8 mouse cellular contexts compared by ENCODE assay signal in the genomic region with DNA sequence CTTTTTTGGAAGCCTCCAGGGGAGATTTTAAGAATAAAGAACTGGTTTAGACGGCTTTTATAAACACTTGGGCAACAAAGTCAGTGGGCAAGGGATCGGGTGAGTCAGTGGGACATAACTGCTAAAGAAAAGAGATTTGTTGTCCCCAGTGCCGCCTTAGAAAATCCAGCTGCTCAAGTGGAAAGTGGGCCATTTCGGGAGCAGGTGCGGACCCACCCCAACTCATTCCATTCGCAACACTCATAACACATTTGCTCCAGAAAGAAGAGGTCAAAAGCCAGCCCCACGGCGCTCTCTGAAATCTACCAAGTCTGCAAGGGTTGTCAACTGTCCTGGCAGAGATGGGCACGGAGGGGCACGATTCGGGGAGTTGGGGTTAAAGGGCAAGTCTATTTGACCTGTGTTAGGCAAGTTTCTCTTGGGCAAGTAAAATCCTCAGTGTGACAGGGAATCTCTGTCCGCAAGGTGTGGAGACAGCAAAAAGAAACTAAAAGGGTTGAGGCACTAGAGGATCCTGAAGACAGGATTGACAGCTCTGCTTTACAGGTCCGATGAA. TPM values are rescaled to one million over a fixed set of nuclear protein-coding genes. Genes with fewer than 3 reads are reported as not detected.
A peak's percentile ranks its signal among the peaks of the same experiment; 100 is the strongest.
DNase-seq lines count a peak whose midpoint lies in the region; ATAC-seq and TF ChIP-seq lines count a peak whose summit lies in the region.

No protein-coding gene starts in this region.

- H3K4me2 ChIP-seq in forebrain, embryonic 13.5 days: peak overlapping the region; percentile 96
- H3K4me2 ChIP-seq in limb, embryonic 13.5 days (replicated peaks): peak overlapping the region; percentile 93

- peaks cover 6% of the 10 kb centered on the region; the same call in 1 of the 2 replicates for H3K79me2 ChIP-seq in liver, adult 2 months (ENCODE audit: control insufficient read depth, insufficient read depth, low read length)

- WGBS in liver, adult 2 months: 30% methylated on average over 13 of the region's 13 CpGs
- WGBS in forebrain, embryonic 13.5 days: 62% methylated on average over 13 of the region's 13 CpGs
- 60% methylated on average over 13 of the region's 13 CpGs for WGBS in limb, embryonic 13.5 days
- 82% methylated on average over 13 of the region's 13 CpGs for WGBS in olfactory bulb, adult 2 months

- peak overlapping the region; percentile 86 for H3K4me3 ChIP-seq in liver, adult 2 months (ENCODE audit: insufficient read depth, low read depth, low read length)
- peak overlapping the region; percentile 70 for H3K4me3 ChIP-seq in forebrain, embryonic 13.5 days
- H3K4me3 ChIP-seq in limb, embryonic 13.5 days: peak overlapping the region; percentile 73
- H3K4me3 ChIP-seq in olfactory bulb, adult 2 months (ENCODE audit: insufficient read depth, low read depth, low read length): peak overlapping the region; percentile 62; the same call in 1 of the 2 replicates

- H3K4me1 ChIP-seq in liver, adult 2 months (ENCODE audit: control insufficient read depth, insufficient read depth, low read length): peaks cover 4% of the 10 kb centered on the region
- peaks cover 18% of the 10 kb centered on the region for H3K4me1 ChIP-seq in forebrain, embryonic 13.5 days
- peaks cover 10% of the 10 kb centered on the region for H3K4me1 ChIP-seq in limb, embryonic 13.5 days
- H3K4me1 ChIP-seq in olfactory bulb, adult 2 months (ENCODE audit: control insufficient read depth, insufficient read depth, low read length): peaks cover 4% of the 10 kb centered on the region; the same call in 1 of the 2 replicates

- H3K9me3 ChIP-seq in forebrain, embryonic 13.5 days (replicated peaks): no peaks in the 10 kb centered on the region
- no peaks in the 10 kb centered on the region for H3K9me3 ChIP-seq in limb, embryonic 13.5 days

- no peaks in the 10 kb centered on the region for H3K36me3 ChIP-seq in liver, adult 2 months (ENCODE audit: control insufficient read depth, insufficient read depth, low read length)
- no peaks in the 10 kb centered on the region for H3K36me3 ChIP-seq in forebrain, embryonic 13.5 days (ENCODE audit: poor library complexity, severe bottlenecking)
- no peaks in the 10 kb centered on the region for H3K36me3 ChIP-seq in limb, embryonic 13.5 days

- ATAC-seq in forebrain, embryonic 13.5 days: no peak
- no peak for ATAC-seq in limb, embryonic 13.5 days (ENCODE audit: low FRiP score, low read depth)

- no peak for TF ChIP-seq CTCF in liver, adult 2 months (IDR thresholded peaks at IDR 0.05; ENCODE audit: low read depth, low read length)
- TF ChIP-seq CTCF in olfactory bulb, adult 2 months (IDR thresholded peaks at IDR 0.05; ENCODE audit: insufficient read depth, low read depth, low read length): no peak

- H3K9ac ChIP-seq in liver, adult 2 months (ENCODE audit: low read depth, low read length): peak overlapping the region; percentile 89
- H3K9ac ChIP-seq in forebrain, embryonic 13.5 days: peak overlapping the region; percentile 74; the same call in 1 of the 2 replicates
- no peak overlapping the region for H3K9ac ChIP-seq in limb, embryonic 13.5 days

- peak overlapping the region; percentile 84 for H3K27ac ChIP-seq in liver, adult 2 months (replicated peaks; ENCODE audit: insufficient read depth, low read depth, low read length)
- no peak overlapping the region for H3K27ac ChIP-seq in forebrain, embryonic 13.5 days
- H3K27ac ChIP-seq in limb, embryonic 13.5 days: no peak overlapping the region
- H3K27ac ChIP-seq in olfactory bulb, adult 2 months (ENCODE audit: insufficient read depth, low read depth, low read length): no peak overlapping the region

- no peaks in the 10 kb centered on the region for H3K27me3 ChIP-seq in liver, adult 2 months (ENCODE audit: control insufficient read depth, insufficient read depth, low read length)
- peaks cover 31% of the 10 kb centered on the region for H3K27me3 ChIP-seq in forebrain, embryonic 13.5 days
- peaks cover 44% of the 10 kb centered on the region for H3K27me3 ChIP-seq in limb, embryonic 13.5 days

- DNase-seq in liver, adult 2 months (ENCODE audit: extremely low read depth, low read depth, low spot score): peak; percentile 77
- no peak for DNase-seq in liver
- no peak for DNase-seq in urinary bladder, postnatal 4 days (ENCODE audit: low spot score in 2 of 2)
- no peak for DNase-seq in cerebellum, postnatal 10 days
- DNase-seq in ovary, adult 18-20 months (ENCODE audit: low spot score): no peak

- no peak for TF ChIP-seq POLR2A in liver, adult 2 months (IDR thresholded peaks at IDR 0.05; ENCODE audit: extremely low read depth, insufficient read depth, low read length)
- TF ChIP-seq POLR2A in olfactory bulb, adult 2 months (IDR thresholded peaks at IDR 0.05; ENCODE audit: insufficient read depth, low read depth, low read length): no peak

RNA-seq across cellular contexts. Expression of a gene that starts 1.1 kb away (rescaled TPM):
- 5.7 and 9.0 TPM in 2 replicates for total RNA-seq in liver, adult 2 months (2014; rRNA removed)
- polyA plus RNA-seq in liver, adult 2 months (2012; rRNA removed): 3.4 and 4.2 TPM in 2 replicates
- polyA plus RNA-seq in forebrain, embryonic 13.5 days (2015; fragmentation: Nextera tagmentation; extraction: Ambion mirVana): 3.6 and 3.7 TPM in 2 replicates
- polyA plus RNA-seq in limb, embryonic 13.5 days (2015; fragmentation: Nextera tagmentation; extraction: Ambion mirVana): 16.9 and 17.8 TPM in 2 replicates
- polyA plus RNA-seq in olfactory bulb, adult 2 months (2012; ENCODE audit: insufficient read depth, insufficient read length, low replicate concordance, missing spikeins): not detected in 2 replicates
